Mouse (Mus musculus): ENCODE measurements around the gene Itln1. TPM values are rescaled to one million over a fixed set of nuclear protein-coding genes. Genes with fewer than 3 reads are reported as not detected.

Gene Itln1
- polyA plus RNA-seq, 1 experiment from 2014 or later = not detected

Other genes starting within 250 kb of the Itln1 start
- 24.9 and 28.5 TPM in 2 replicates for gene Usp21, start 247.3 kb downstream of the Itln1 start, polyA plus RNA-seq (2015; fragmentation: Nextera tagmentation; extraction: Ambion mirVana)
- gene Ufc1, start 240.3 kb downstream of the Itln1 start, polyA plus RNA-seq (2015; fragmentation: Nextera tagmentation; extraction: Ambion mirVana) = 40.6 and 41.4 TPM in 2 replicates
- gene Dedd, start 206.1 kb downstream of the Itln1 start, polyA plus RNA-seq (2015; fragmentation: Nextera tagmentation; extraction: Ambion mirVana) = 18.6 and 20.1 TPM in 2 replicates
- 33.1 and 39.1 TPM in 2 replicates for gene Nit1, start 189.6 kb downstream of the Itln1 start, polyA plus RNA-seq (2015; fragmentation: Nextera tagmentation; extraction: Ambion mirVana)
- gene Pfdn2, start 189.6 kb downstream of the Itln1 start, polyA plus RNA-seq (2015; fragmentation: Nextera tagmentation; extraction: Ambion mirVana) = 32.8 and 37.5 TPM in 2 replicates
- gene Klhdc9, start 174.5 kb downstream of the Itln1 start, polyA plus RNA-seq (2015; fragmentation: Nextera tagmentation; extraction: Ambion mirVana) = 0.21 and 0.33 TPM in 2 replicates
- 0.07 and 0.18 TPM in 2 replicates for gene Nectin4, start 165.2 kb downstream of the Itln1 start, polyA plus RNA-seq (2015; fragmentation: Nextera tagmentation; extraction: Ambion mirVana)
- 5.0 and 5.3 TPM in 2 replicates for gene Arhgap30, start 146.3 kb downstream of the Itln1 start, polyA plus RNA-seq (2015; fragmentation: Nextera tagmentation; extraction: Ambion mirVana)
- 18.6 and 21.3 TPM in 2 replicates for gene Usf1, start 124.0 kb downstream of the Itln1 start, polyA plus RNA-seq (2015; fragmentation: Nextera tagmentation; extraction: Ambion mirVana)
- gene Tstd1, start 116.4 kb downstream of the Itln1 start, polyA plus RNA-seq (2015; fragmentation: Nextera tagmentation; extraction: Ambion mirVana) = 2.1 and 2.5 TPM in 2 replicates
- gene F11r, start 97.8 kb downstream of the Itln1 start, polyA plus RNA-seq (2015; fragmentation: Nextera tagmentation; extraction: Ambion mirVana) = 29.7 and 32.8 TPM in 2 replicates
- gene Alyref2, start 31.8 kb downstream of the Itln1 start, polyA plus RNA-seq (2015; fragmentation: Nextera tagmentation; extraction: Ambion mirVana) = 3.3 and 3.5 TPM in 2 replicates
- gene Cd244a, start 23.9 kb upstream of the Itln1 start, polyA plus RNA-seq (2015; fragmentation: Nextera tagmentation; extraction: Ambion mirVana) = 0.38 and 0.59 TPM in 2 replicates
- gene Ly9, start 72.1 kb upstream of the Itln1 start, polyA plus RNA-seq (2015; fragmentation: Nextera tagmentation; extraction: Ambion mirVana) = 1.2 and 1.3 TPM in 2 replicates
- gene Slamf7, start 117.7 kb upstream of the Itln1 start, polyA plus RNA-seq (2015; fragmentation: Nextera tagmentation; extraction: Ambion mirVana) = 0.69 and 1.1 TPM in 2 replicates
- gene Cd48, start 146.7 kb upstream of the Itln1 start, polyA plus RNA-seq (2015; fragmentation: Nextera tagmentation; extraction: Ambion mirVana) = 11.6 and 11.8 TPM in 2 replicates
- gene Slamf1, start 231.8 kb upstream of the Itln1 start, polyA plus RNA-seq (2015; fragmentation: Nextera tagmentation; extraction: Ambion mirVana) = 1.5 and 2.0 TPM in 2 replicates

Data from liver, embryonic 15.5 days (tissue).